ENCODE assay signal across 23 mouse cellular contexts in genomic region chr10:61512215-61512889, GRCm38 (mm10). TPM values are rescaled to one million over a fixed set of nuclear protein-coding genes. Genes with fewer than 3 reads are reported as not detected.
DNase-seq lines count a peak whose midpoint lies in the region; ATAC-seq and TF ChIP-seq lines count a peak whose summit lies in the region.
"Had no signal": no experiment of that assay in that cellular context is flagged by ENCODE, and none has a peak within 500 bp of the region (broad histone marks: within the 10 kb centered on the region; RNA-seq: fewer than 3 reads in every experiment).

No protein-coding gene starts in this region.

- no peaks in the 10 kb centered on the region for H3K9me3 ChIP-seq in hindbrain, embryonic 15.5 days
- no peaks in the 10 kb centered on the region for H3K9me3 ChIP-seq in hindbrain, postnatal 0 days (ENCODE audit: low read length)
- no peaks in the 10 kb centered on the region for H3K9me3 ChIP-seq in forebrain, embryonic 16.5 days (ENCODE audit: control insufficient read depth, low read length)
- H3K9me3 ChIP-seq: embryonic facial prominence, embryonic 15.5 days; G1E; heart, embryonic 13.5 days; hindbrain, embryonic 13.5 days had no signal

- H3K4me1 ChIP-seq in hindbrain, embryonic 15.5 days (replicated peaks), result peaks cover 9% of the 10 kb centered on the region
- peaks cover 7% of the 10 kb centered on the region; the same call in 1 of the 2 replicates for H3K4me1 ChIP-seq in hindbrain, postnatal 0 days (ENCODE audit: insufficient read depth, low read length)
- peaks cover 16% of the 10 kb centered on the region for H3K4me1 ChIP-seq in forebrain, embryonic 16.5 days (replicated peaks; ENCODE audit: control insufficient read depth, insufficient read depth, low read length)
- peaks cover 2% of the 10 kb centered on the region for H3K4me1 ChIP-seq in cerebellum, adult 2 months (ENCODE audit: control insufficient read depth, insufficient read depth, low read length)

- no peak overlapping the region for H3K4me2 ChIP-seq in hindbrain, embryonic 15.5 days
- H3K4me2 ChIP-seq in hindbrain, postnatal 0 days (ENCODE audit: low read depth, low read length), result no peak overlapping the region
- H3K4me2 ChIP-seq in forebrain, embryonic 16.5 days (ENCODE audit: low read length), result no peak overlapping the region
- H3K4me2 ChIP-seq: embryonic facial prominence, embryonic 15.5 days; heart, embryonic 13.5 days; hindbrain, embryonic 13.5 days had no signal

- H3K4me3 ChIP-seq in hindbrain, embryonic 15.5 days, result no peak overlapping the region
- H3K4me3 ChIP-seq in hindbrain, postnatal 0 days (ENCODE audit: low read length), result no peak overlapping the region
- no peak overlapping the region for H3K4me3 ChIP-seq in forebrain, embryonic 16.5 days (replicated peaks; ENCODE audit: low read length)
- no peak overlapping the region for H3K4me3 ChIP-seq in cerebellum, adult 2 months (replicated peaks; ENCODE audit: insufficient read depth, low read depth, low read length)
- H3K4me3 ChIP-seq: embryonic facial prominence, embryonic 15.5 days; erythroblast, embryonic 14.5 days; heart, embryonic 13.5 days; hindbrain, embryonic 13.5 days had no signal

- H3K9ac ChIP-seq in hindbrain, embryonic 15.5 days, result no peak overlapping the region
- H3K9ac ChIP-seq in hindbrain, postnatal 0 days (replicated peaks; ENCODE audit: low read length), result no peak overlapping the region
- H3K9ac ChIP-seq in forebrain, embryonic 16.5 days (replicated peaks; ENCODE audit: low read depth, low read length), result no peak overlapping the region
- H3K9ac ChIP-seq: embryonic facial prominence, embryonic 15.5 days; heart, embryonic 13.5 days; hindbrain, embryonic 13.5 days had no signal

- H3K36me3 ChIP-seq in hindbrain, embryonic 15.5 days, result no peaks in the 10 kb centered on the region
- H3K36me3 ChIP-seq in hindbrain, postnatal 0 days (ENCODE audit: insufficient read depth, low read length), result no peaks in the 10 kb centered on the region
- H3K36me3 ChIP-seq in forebrain, embryonic 16.5 days (ENCODE audit: control insufficient read depth, insufficient read depth), result no peaks in the 10 kb centered on the region
- H3K36me3 ChIP-seq: embryonic facial prominence, embryonic 15.5 days; heart, embryonic 13.5 days; hindbrain, embryonic 13.5 days had no signal

- ATAC-seq in hindbrain, embryonic 15.5 days (ENCODE audit: low FRiP score, low read depth), result peak; percentile 31; the same call in 1 of the 2 replicates
- no peak for ATAC-seq in hindbrain, postnatal 0 days
- peak; percentile 58 for ATAC-seq in forebrain, embryonic 16.5 days
- ATAC-seq: CD4-positive, CD25-positive, alpha-beta regulatory T cell, adult 4 months had no signal

- DNase-seq in adrenal gland, postnatal 14 days, result peak; percentile 0
- no peak for DNase-seq in adrenal gland, postnatal 4 days (ENCODE audit: low spot score in 2 of 2)
- DNase-seq in hindbrain, postnatal 0 days (ENCODE audit: low spot score), result no peak
- DNase-seq in brain, embryonic 14.5 days (ENCODE audit: low read depth), result peak; percentile 76
- no peak for DNase-seq in Muller cell, postnatal 12 days (ENCODE audit: inconsistent ontology term)
- DNase-seq in cerebellum, adult 2 months, result no peak
- DNase-seq: adrenal gland, postnatal 10 days; B cell, adult 2 months; cerebellum, adult 8-10 months; cerebellum, postnatal 14 days; embryo, embryonic 11 days; gastrocnemius, postnatal 36 days; heart, adult 11 months; heart, postnatal 36 days; kidney, adult 11 months had no signal

- no peak for TF ChIP-seq POLR2A in brain, embryonic 14.5 days (IDR thresholded peaks at IDR 0.05; ENCODE audit: borderline replicate concordance, extremely low read depth, insufficient read depth, insufficient read length, poor library complexity, severe bottlenecking)
- TF ChIP-seq POLR2A in cerebellum, adult 2 months (IDR thresholded peaks at IDR 0.05; ENCODE audit: borderline replicate concordance, insufficient read depth, low read length), result no peak

- WGBS in hindbrain, embryonic 15.5 days, result 60% methylated on average over 11 of the region's 11 CpGs
- 57% methylated on average over 11 of the region's 11 CpGs for WGBS in hindbrain, postnatal 0 days
- WGBS in forebrain, embryonic 16.5 days, result 20% methylated on average over 11 of the region's 11 CpGs
- WGBS in cerebellum, adult 2 months, result 72% methylated on average over 11 of the region's 11 CpGs

- H3K27me3 ChIP-seq in hindbrain, embryonic 15.5 days, result no peaks in the 10 kb centered on the region
- no peaks in the 10 kb centered on the region; the same call in 1 of the 2 replicates for H3K27me3 ChIP-seq in hindbrain, postnatal 0 days (ENCODE audit: insufficient read depth, low read length)
- no peaks in the 10 kb centered on the region for H3K27me3 ChIP-seq in forebrain, embryonic 16.5 days (replicated peaks; ENCODE audit: control insufficient read depth, insufficient read depth, low read length)
- H3K27me3 ChIP-seq in cerebellum, adult 2 months (ENCODE audit: control insufficient read depth, insufficient read depth, low read length), result no peaks in the 10 kb centered on the region
- H3K27me3 ChIP-seq: embryonic facial prominence, embryonic 15.5 days; heart, embryonic 13.5 days; hindbrain, embryonic 13.5 days had no signal

- no peak for TF ChIP-seq CTCF in hindbrain, postnatal 0 days (IDR thresholded peaks at IDR 0.05; ENCODE audit: low read depth)
- no peak for TF ChIP-seq CTCF in brain, embryonic 14.5 days (IDR thresholded peaks at IDR 0.05; ENCODE audit: borderline replicate concordance, extremely low read depth, insufficient read depth, insufficient read length)
- no peak for TF ChIP-seq CTCF in cerebellum, adult 2 months (IDR thresholded peaks at IDR 0.05; ENCODE audit: borderline replicate concordance, insufficient read depth, low read depth, low read length)

- no peak overlapping the region for H3K27ac ChIP-seq in hindbrain, embryonic 15.5 days (replicated peaks)
- no peak overlapping the region for H3K27ac ChIP-seq in hindbrain, postnatal 0 days
- no peak overlapping the region for H3K27ac ChIP-seq in forebrain, embryonic 16.5 days (ENCODE audit: low read length)
- no peak overlapping the region for H3K27ac ChIP-seq in cerebellum, adult 2 months (ENCODE audit: insufficient read depth, low read length)
- H3K27ac ChIP-seq: embryonic facial prominence, embryonic 15.5 days; heart, embryonic 13.5 days; hindbrain, embryonic 13.5 days had no signal

RNA-seq across cellular contexts. Expression of gene Lrrc20, which starts 36.8 kb away (rescaled TPM):
- 11.7 and 15.5 TPM in 2 replicates for total RNA-seq in adrenal gland, postnatal 14 days (2021)
- total RNA-seq in adrenal gland, postnatal 4 days (2021), result 10 to 100 TPM; 12.2 to 13.8 TPM
- 15.6 and 17.8 TPM in 2 replicates for polyA plus RNA-seq in hindbrain, embryonic 15.5 days (2015; fragmentation: Nextera tagmentation; extraction: Ambion mirVana)
- 13.5 and 19.6 TPM in 2 replicates for total RNA-seq in hindbrain, postnatal 0 days (2014; rRNA removed)
- polyA plus RNA-seq in hindbrain, postnatal 0 days (2015; fragmentation: Nextera tagmentation; extraction: Ambion mirVana), result 9.7 and 10.2 TPM in 2 replicates
- 23.6 and 25.6 TPM in 2 replicates for polyA plus RNA-seq in brain, embryonic 14.5 days (2012; rRNA removed)
- polyA plus RNA-seq in forebrain, embryonic 16.5 days (2015; fragmentation: Nextera tagmentation; extraction: Ambion mirVana), result 25.7 and 28.1 TPM in 2 replicates
- 20.8 and 20.9 TPM in 2 replicates for polyA plus RNA-seq in cerebellum, adult 2 months (2012; rRNA removed)

RNA-seq across cellular contexts. Expression of gene Eif4ebp2, which starts 59.9 kb away (rescaled TPM):
- total RNA-seq in adrenal gland, postnatal 14 days (2021), result 109 and 114 TPM in 2 replicates
- 100 to 1,000 TPM; 112 to 123 TPM for total RNA-seq in adrenal gland, postnatal 4 days (2021)
- polyA plus RNA-seq in hindbrain, embryonic 15.5 days (2015; fragmentation: Nextera tagmentation; extraction: Ambion mirVana), result 55.7 and 56.2 TPM in 2 replicates
- 16.1 and 16.2 TPM in 2 replicates for total RNA-seq in hindbrain, postnatal 0 days (2014; rRNA removed)
- 34.9 and 35.9 TPM in 2 replicates for polyA plus RNA-seq in hindbrain, postnatal 0 days (2015; fragmentation: Nextera tagmentation; extraction: Ambion mirVana)
- 72.0 and 86.6 TPM in 2 replicates for polyA plus RNA-seq in brain, embryonic 14.5 days (2012; rRNA removed)
- 78.2 and 88.4 TPM in 2 replicates for polyA plus RNA-seq in forebrain, embryonic 16.5 days (2015; fragmentation: Nextera tagmentation; extraction: Ambion mirVana)
- 30.4 and 32.0 TPM in 2 replicates for polyA plus RNA-seq in cerebellum, adult 2 months (2012; rRNA removed)

Comparison
In these comparisons a context has a peak if more than half of its experiments do, and no peak if none do; other contexts are left out.
1. DNase-seq: peak in adrenal gland, postnatal 14 days (single experiment) and brain, embryonic 14.5 days (single experiment); none in adrenal gland, postnatal 4 days (0 of 2), hindbrain, postnatal 0 days (single experiment), Muller cell, postnatal 12 days (single experiment) and cerebellum, adult 2 months (0 of 2).